In genomic region chr1:51996056-51996455, GRCm38 (mm10) we compare ENCODE assay signal across 18 mouse cellular contexts. TPM values are rescaled to one million over a fixed set of nuclear protein-coding genes. Genes with fewer than 3 reads are reported as not detected.
DNase-seq lines count a peak whose midpoint lies in the region; ATAC-seq and TF ChIP-seq lines count a peak whose summit lies in the region.
"Had no signal": no experiment of that assay in that cellular context is flagged by ENCODE, and none has a peak within 500 bp of the region (broad histone marks: within the 10 kb centered on the region; RNA-seq: fewer than 3 reads in every experiment).

No protein-coding gene starts in this region.

- H3K36me3 ChIP-seq in heart, embryonic 15.5 days: no peaks in the 10 kb centered on the region
- no peaks in the 10 kb centered on the region for H3K36me3 ChIP-seq in heart, adult 2 months (ENCODE audit: control insufficient read depth, insufficient read depth, low read length)
- no peaks in the 10 kb centered on the region for H3K36me3 ChIP-seq in lung, embryonic 14.5 days (ENCODE audit: insufficient read depth)
- H3K36me3 ChIP-seq in embryonic facial prominence, embryonic 15.5 days: no peaks in the 10 kb centered on the region
- no peaks in the 10 kb centered on the region for H3K36me3 ChIP-seq in liver, postnatal 0 days (replicated peaks; ENCODE audit: insufficient read depth, low read length)
- H3K36me3 ChIP-seq: forebrain, embryonic 15.5 days; hindbrain, embryonic 12.5 days had no signal

- 46% methylated on average over 3 of the region's 3 CpGs for WGBS in heart, embryonic 15.5 days
- 23% methylated on average over 3 of the region's 3 CpGs for WGBS in heart, adult 2 months
- WGBS in lung, embryonic 14.5 days: 35% methylated on average over 3 of the region's 3 CpGs
- 34% methylated on average over 3 of the region's 3 CpGs for whole genome bisulfite sequencing in embryonic facial prominence, embryonic 15.5 days
- 41% methylated on average over 3 of the region's 3 CpGs for WGBS in liver, postnatal 0 days (ENCODE audit: insufficient replicate concordance)

- H3K9ac ChIP-seq in heart, embryonic 15.5 days: no peak overlapping the region
- H3K9ac ChIP-seq in heart, adult 2 months (ENCODE audit: low read depth, low read length): no peak overlapping the region
- no peak overlapping the region for H3K9ac ChIP-seq in lung, embryonic 14.5 days
- no peak overlapping the region for H3K9ac ChIP-seq in embryonic facial prominence, embryonic 15.5 days
- no peak overlapping the region for H3K9ac ChIP-seq in liver, postnatal 0 days (replicated peaks)
- H3K9ac ChIP-seq: forebrain, embryonic 15.5 days; hindbrain, embryonic 12.5 days had no signal

- no peaks in the 10 kb centered on the region for H3K9me3 ChIP-seq in heart, embryonic 15.5 days (replicated peaks)
- no peaks in the 10 kb centered on the region for H3K9me3 ChIP-seq in lung, embryonic 14.5 days (ENCODE audit: low read depth, low read length)
- H3K9me3 ChIP-seq in embryonic facial prominence, embryonic 15.5 days (replicated peaks): no peaks in the 10 kb centered on the region
- H3K9me3 ChIP-seq in liver, postnatal 0 days (ENCODE audit: low read length): no peaks in the 10 kb centered on the region
- H3K9me3 ChIP-seq: forebrain, embryonic 15.5 days; hindbrain, embryonic 12.5 days had no signal

- H3K4me2 ChIP-seq in heart, embryonic 15.5 days: no peak overlapping the region
- H3K4me2 ChIP-seq in lung, embryonic 14.5 days: no peak overlapping the region
- no peak overlapping the region for H3K4me2 ChIP-seq in embryonic facial prominence, embryonic 15.5 days (replicated peaks)
- no peak overlapping the region for H3K4me2 ChIP-seq in liver, postnatal 0 days (ENCODE audit: low read depth, low read length)
- H3K4me2 ChIP-seq: forebrain, embryonic 15.5 days; hindbrain, embryonic 12.5 days had no signal

- H3K27me3 ChIP-seq in heart, embryonic 15.5 days: no peaks in the 10 kb centered on the region; the same call in 1 of the 2 replicates
- no peaks in the 10 kb centered on the region for H3K27me3 ChIP-seq in heart, adult 2 months (ENCODE audit: control insufficient read depth, insufficient read depth, low read length)
- no peaks in the 10 kb centered on the region for H3K27me3 ChIP-seq in lung, embryonic 14.5 days (ENCODE audit: insufficient read depth, low read length)
- no peaks in the 10 kb centered on the region for H3K27me3 ChIP-seq in embryonic facial prominence, embryonic 15.5 days
- no peaks in the 10 kb centered on the region for H3K27me3 ChIP-seq in liver, postnatal 0 days (ENCODE audit: insufficient read depth, low read length)
- H3K27me3 ChIP-seq: forebrain, embryonic 15.5 days; hindbrain, embryonic 12.5 days had no signal

- H3K79me2 ChIP-seq in heart, adult 2 months (replicated peaks; ENCODE audit: control insufficient read depth, insufficient read depth, low read length): no peaks in the 10 kb centered on the region

- TF ChIP-seq CTCF in heart, adult 2 months (IDR thresholded peaks at IDR 0.05): no peak
- no peak for TF ChIP-seq CTCF in lung, embryonic 14.5 days (IDR thresholded peaks at IDR 0.05; ENCODE audit: low read depth)
- no peak for TF ChIP-seq CTCF in liver, postnatal 0 days (IDR thresholded peaks at IDR 0.05; ENCODE audit: low read depth)

- TF ChIP-seq EP300 in heart, adult 2 months (IDR thresholded peaks at IDR 0.05; ENCODE audit: insufficient read depth, low read depth, low read length): no peak
- no peak for TF ChIP-seq EP300 in liver, postnatal 0 days (IDR thresholded peaks at IDR 0.05; ENCODE audit: low read depth)

- DNase-seq in heart, adult 2 months: no peak
- DNase-seq in lung, embryonic 14.5 days: peak; percentile 59
- DNase-seq in lung, postnatal 14 days: no peak
- DNase-seq in lung, postnatal 4 days: peak; percentile 28 to 42
- DNase-seq in layer of hippocampus, postnatal 25 days (ENCODE audit: extremely low spot score in 1 of 2, low spot score in 1 of 2): no peak
- DNase-seq in liver, postnatal 0 days: no peak
- DNase-seq: adrenal gland, adult 8-10 months; cerebellum, adult 2 months; gastrocnemius, adult 2 months; kidney, adult 2 months; right cerebral cortex, adult 18-20 months; spleen, adult 18-20 months; thymus, postnatal 36 days had no signal

- no peak for ATAC-seq in heart, embryonic 15.5 days (replicated peaks; ENCODE audit: insufficient number of reproducible peaks, insufficient read depth, low FRiP score, low read depth)
- ATAC-seq in lung, embryonic 14.5 days (ENCODE audit: insufficient read depth): no peak; the same call in 1 of the 2 replicates
- ATAC-seq in embryonic facial prominence, embryonic 15.5 days (ENCODE audit: insufficient number of reproducible peaks, low FRiP score, low TSS enrichment, low read depth): no peak
- no peak for ATAC-seq in liver, postnatal 0 days
- ATAC-seq: forebrain, embryonic 15.5 days had no signal

- H3K27ac ChIP-seq in heart, embryonic 15.5 days: peak overlapping the region; percentile 84
- H3K27ac ChIP-seq in heart, adult 2 months: no peak overlapping the region
- peak overlapping the region; percentile 95 for H3K27ac ChIP-seq in lung, embryonic 14.5 days (ENCODE audit: low read depth)
- peak overlapping the region; percentile 63 for H3K27ac ChIP-seq in embryonic facial prominence, embryonic 15.5 days (replicated peaks)
- H3K27ac ChIP-seq in liver, postnatal 0 days (ENCODE audit: low read depth): no peak overlapping the region
- H3K27ac ChIP-seq: forebrain, embryonic 15.5 days; gastrocnemius, adult 2 months; hindbrain, embryonic 12.5 days; layer of hippocampus, adult 2 months had no signal

- H3K4me1 ChIP-seq in heart, embryonic 15.5 days (replicated peaks): peaks cover 32% of the 10 kb centered on the region
- H3K4me1 ChIP-seq in heart, adult 2 months (ENCODE audit: control insufficient read depth, insufficient read depth, low read length): peaks cover 5% of the 10 kb centered on the region
- peaks cover 17% of the 10 kb centered on the region for H3K4me1 ChIP-seq in lung, embryonic 14.5 days (ENCODE audit: insufficient read depth)
- peaks cover 6% of the 10 kb centered on the region for H3K4me1 ChIP-seq in embryonic facial prominence, embryonic 15.5 days
- peaks cover 4% of the 10 kb centered on the region; the same call in 1 of the 2 replicates for H3K4me1 ChIP-seq in liver, postnatal 0 days (ENCODE audit: insufficient read depth)

- H3K4me3 ChIP-seq in heart, embryonic 15.5 days: no peak overlapping the region
- H3K4me3 ChIP-seq in heart, adult 2 months: no peak overlapping the region
- H3K4me3 ChIP-seq in lung, embryonic 14.5 days (ENCODE audit: low read depth, low read length): no peak overlapping the region
- no peak overlapping the region for H3K4me3 ChIP-seq in embryonic facial prominence, embryonic 15.5 days (replicated peaks)
- no peak overlapping the region for H3K4me3 ChIP-seq in liver, postnatal 0 days (ENCODE audit: low read depth, low read length)
- H3K4me3 ChIP-seq: forebrain, embryonic 15.5 days; gastrocnemius, adult 2 months; hindbrain, embryonic 12.5 days; layer of hippocampus, adult 2 months had no signal

- intact Hi-C loops in heart, adult 2 months (cut with DNase I): loop anchor here (2.0 to 5.0 kb wide), 2 partner anchors 329 to 351 kb away; no protein-coding TSS in a partner anchor

- TF ChIP-seq POLR2A in heart, adult 2 months (IDR thresholded peaks at IDR 0.05; ENCODE audit: insufficient read depth, low read depth, low read length): no peak

RNA-seq across cellular contexts. Expression of gene Stat4, which starts 9.1 kb away (rescaled TPM):
- 1.9 and 5.1 TPM in 2 replicates for polyA plus RNA-seq in heart, embryonic 15.5 days (2015; fragmentation: Nextera tagmentation; extraction: Ambion mirVana)
- total RNA-seq in heart, adult 2 months (2021): under 1 TPM; 0.45 to 0.68 TPM
- 0.23 and 0.51 TPM in 2 replicates for polyA plus RNA-seq in heart, adult 2 months (2012; rRNA removed)
- polyA plus RNA-seq in lung, embryonic 14.5 days (2014; fragmentation: Nextera tagmentation; extraction: Ambion mirVana): 3.2 and 4.0 TPM in 2 replicates
- polyA plus RNA-seq in embryonic facial prominence, embryonic 15.5 days (2015; fragmentation: Nextera tagmentation; extraction: Ambion mirVana): 1.00 and 1.0 TPM in 2 replicates
- total RNA-seq in layer of hippocampus, postnatal 25 days (2021): under 1 TPM; 0.31 to 0.71 TPM
- polyA plus RNA-seq in liver, postnatal 0 days (2015; fragmentation: Nextera tagmentation; extraction: Ambion mirVana): 1.1 and 1.4 TPM in 2 replicates

Comparison
In these comparisons a context has a peak if more than half of its experiments do, and no peak if none do; other contexts are left out.
1. H3K27ac ChIP-seq: peak in heart, embryonic 15.5 days (single experiment), lung, embryonic 14.5 days (single experiment) and embryonic facial prominence, embryonic 15.5 days (single experiment); none in heart, adult 2 months (single experiment) and liver, postnatal 0 days (single experiment).
2. DNase-seq: peak in lung, embryonic 14.5 days (single experiment) and lung, postnatal 4 days (2 of 2); none in heart, adult 2 months (0 of 2), lung, postnatal 14 days (single experiment), layer of hippocampus, postnatal 25 days (0 of 2) and liver, postnatal 0 days (single experiment).